8 mouse cellular contexts compared by ENCODE assay signal in genomic region chr5:27048167-27048566, GRCm38 (mm10).
DNase-seq lines count a peak whose midpoint lies in the region; ATAC-seq and TF ChIP-seq lines count a peak whose summit lies in the region.

No protein-coding gene starts in this region.

- peaks cover 4% of the 10 kb centered on the region for H3K4me1 ChIP-seq in cerebellum, adult 2 months (ENCODE audit: control insufficient read depth, insufficient read depth, low read length)

- H3K4me3 ChIP-seq in cerebellum, adult 2 months (replicated peaks; ENCODE audit: insufficient read depth, low read depth, low read length): no peak overlapping the region

- 12% methylated on average over 7 of the region's 7 CpGs for WGBS in cerebellum, adult 2 months

- H3K27me3 ChIP-seq in cerebellum, adult 2 months (ENCODE audit: control insufficient read depth, insufficient read depth, low read length): no peaks in the 10 kb centered on the region

- TF ChIP-seq CTCF in cerebellum, adult 2 months (IDR thresholded peaks at IDR 0.05; ENCODE audit: borderline replicate concordance, insufficient read depth, low read depth, low read length): peak; percentile 89

- TF ChIP-seq POLR2A in cerebellum, adult 2 months (IDR thresholded peaks at IDR 0.05; ENCODE audit: borderline replicate concordance, insufficient read depth, low read length): no peak

- no peak overlapping the region for H3K27ac ChIP-seq in cerebellum, adult 2 months (ENCODE audit: insufficient read depth, low read length)

- DNase-seq in R1 (ENCODE audit: low read depth, low spot score) (peak; percentile 69), MN1 (ENCODE audit: low spot score) (no peak)
- DNase-seq in cerebellum, adult 2 months: peak; percentile 81 to 85
- peak; percentile 54 to 85 for DNase-seq in left cerebral cortex, adult 9 months (ENCODE audit: low spot score in 2 of 2)
- peak; percentile 24 for DNase-seq in retina, postnatal 7 days (ENCODE audit: low read depth, low spot score)
- no peak for DNase-seq in gastrocnemius, postnatal 4 days (ENCODE audit: low spot score in 2 of 2)
- DNase-seq in urinary bladder, postnatal 14 days (ENCODE audit: low spot score): no peak

- peak; percentile 82 for ATAC-seq in frontal cortex, adult (ENCODE audit: low TSS enrichment)

Comparison
In these comparisons a context has a peak if more than half of its experiments do, and no peak if none do; other contexts are left out.
1. DNase-seq: peak in R1 (single experiment), cerebellum, adult 2 months (2 of 2), left cerebral cortex, adult 9 months (2 of 2) and retina, postnatal 7 days (single experiment); none in gastrocnemius, postnatal 4 days (0 of 2), urinary bladder, postnatal 14 days (single experiment) and MN1 (single experiment).